11 mouse cellular contexts compared by ENCODE assay signal in genomic region chr13:37908061-37908460, GRCm38 (mm10).
DNase-seq lines count a peak whose midpoint lies in the region; ATAC-seq lines count a peak whose summit lies in the region.
"Had no signal": no experiment of that assay in that cellular context is flagged by ENCODE, and none has a peak within 500 bp of the region (broad histone marks: within the 10 kb centered on the region; RNA-seq: fewer than 3 reads in every experiment).

No protein-coding gene starts in this region.

- H3K4me3 ChIP-seq in limb, embryonic 15.5 days = no peak overlapping the region
- no peak overlapping the region for H3K4me3 ChIP-seq in midbrain, embryonic 14.5 days (replicated peaks; ENCODE audit: low read depth, low read length)
- H3K4me3 ChIP-seq in forebrain, embryonic 12.5 days (replicated peaks) = no peak overlapping the region
- H3K4me3 ChIP-seq: liver, embryonic 13.5 days had no signal

- H3K9ac ChIP-seq in limb, embryonic 15.5 days = no peak overlapping the region
- H3K9ac ChIP-seq in midbrain, embryonic 14.5 days (replicated peaks; ENCODE audit: low read length) = no peak overlapping the region
- H3K9ac ChIP-seq in forebrain, embryonic 12.5 days = no peak overlapping the region
- H3K9ac ChIP-seq: liver, embryonic 13.5 days had no signal

- no peak for ATAC-seq in limb, embryonic 15.5 days (ENCODE audit: insufficient number of reproducible peaks, low FRiP score, low TSS enrichment, low read depth)
- ATAC-seq in midbrain, embryonic 14.5 days (ENCODE audit: low FRiP score, low TSS enrichment) = no peak
- no peak for ATAC-seq in forebrain, embryonic 12.5 days (ENCODE audit: low FRiP score)

- peaks cover 67% of the 10 kb centered on the region for H3K36me3 ChIP-seq in limb, embryonic 15.5 days
- no peaks in the 10 kb centered on the region for H3K36me3 ChIP-seq in midbrain, embryonic 14.5 days (ENCODE audit: control insufficient read depth, insufficient read depth, low read length)
- no peaks in the 10 kb centered on the region for H3K36me3 ChIP-seq in forebrain, embryonic 12.5 days (replicated peaks)

- peak overlapping the region; percentile 50 for H3K27ac ChIP-seq in limb, embryonic 15.5 days
- H3K27ac ChIP-seq in midbrain, embryonic 14.5 days (replicated peaks; ENCODE audit: low read depth, low read length) = no peak overlapping the region
- no peak overlapping the region for H3K27ac ChIP-seq in forebrain, embryonic 12.5 days
- H3K27ac ChIP-seq: liver, embryonic 13.5 days had no signal

- no peak overlapping the region for H3K4me2 ChIP-seq in limb, embryonic 15.5 days
- no peak overlapping the region for H3K4me2 ChIP-seq in midbrain, embryonic 14.5 days (ENCODE audit: low read length)
- no peak overlapping the region for H3K4me2 ChIP-seq in forebrain, embryonic 12.5 days
- H3K4me2 ChIP-seq: heart, embryonic 11.5 days; liver, embryonic 13.5 days had no signal

- no peaks in the 10 kb centered on the region for H3K27me3 ChIP-seq in limb, embryonic 15.5 days
- H3K27me3 ChIP-seq in midbrain, embryonic 14.5 days (ENCODE audit: control insufficient read depth, insufficient read depth, low read length) = no peaks in the 10 kb centered on the region
- H3K27me3 ChIP-seq in forebrain, embryonic 12.5 days = no peaks in the 10 kb centered on the region
- H3K27me3 ChIP-seq: liver, embryonic 13.5 days had no signal

- peak; percentile 9 to 14 for DNase-seq in frontal cortex, postnatal 36 days (ENCODE audit: low spot score in 2 of 2)
- no peak for DNase-seq in frontal cortex, postnatal 10 days (ENCODE audit: low spot score in 2 of 2)
- DNase-seq in gonadal fat pad, adult 2 months (ENCODE audit: low read depth) = peak; percentile 64
- DNase-seq in telencephalon, adult 2 months (ENCODE audit: low read depth, low spot score) = peak; percentile 29
- DNase-seq in midbrain, embryonic 14.5 days = no peak
- no peak for DNase-seq in adrenal gland, adult 8-10 months
- DNase-seq: liver, embryonic 13.5 days; spleen, adult 18-20 months had no signal

- WGBS in limb, embryonic 15.5 days = 57% methylated on average over 9 of the region's 9 CpGs
- WGBS in midbrain, embryonic 14.5 days = 88% methylated on average over 9 of the region's 9 CpGs
- WGBS in forebrain, embryonic 12.5 days = 82% methylated on average over 9 of the region's 9 CpGs

- H3K9me3 ChIP-seq in limb, embryonic 15.5 days = no peaks in the 10 kb centered on the region
- H3K9me3 ChIP-seq in midbrain, embryonic 14.5 days (ENCODE audit: control insufficient read depth, low read length) = no peaks in the 10 kb centered on the region
- no peaks in the 10 kb centered on the region for H3K9me3 ChIP-seq in forebrain, embryonic 12.5 days
- H3K9me3 ChIP-seq: liver, embryonic 13.5 days had no signal

- peaks cover 18% of the 10 kb centered on the region for H3K4me1 ChIP-seq in limb, embryonic 15.5 days
- H3K4me1 ChIP-seq in midbrain, embryonic 14.5 days (ENCODE audit: control insufficient read depth, insufficient read depth, low read length) = no peaks in the 10 kb centered on the region
- no peaks in the 10 kb centered on the region for H3K4me1 ChIP-seq in forebrain, embryonic 12.5 days

Comparison
In these comparisons a context has a peak if more than half of its experiments do, and no peak if none do; other contexts are left out.
1. DNase-seq: peak in frontal cortex, postnatal 36 days (2 of 2), gonadal fat pad, adult 2 months (single experiment) and telencephalon, adult 2 months (single experiment); none in frontal cortex, postnatal 10 days (0 of 2), midbrain, embryonic 14.5 days (single experiment) and adrenal gland, adult 8-10 months (single experiment).